Mouse (Mus musculus): ENCODE data around the gene Tcf7l2. TPM values are rescaled to one million over a fixed set of nuclear protein-coding genes. Genes with fewer than 3 reads are reported as not detected.

Gene Tcf7l2
- total RNA-seq, 2 experiments from 2014 or later: 21.9 to 22.3 TPM

GRCm38 (mm10) chr19:55750465-55750864 is 8.8 kb downstream of the Tcf7l2 start:
- no peak for DNase-seq
- intact Hi-C loops (cut with DNase I): no loop called here

- no peak for DNase-seq
- intact Hi-C loops (cut with DNase I): no loop called here
Measured at GRCm38 (mm10) chr19:55752861-55753260, 11.2 kb downstream of the Tcf7l2 start.

GRCm38 (mm10) chr19:55754303-55754702 is 12.7 kb downstream of the Tcf7l2 start:
- peak in 1 of 2 experiments; percentile 50 for DNase-seq
- intact Hi-C loops (cut with DNase I): no loop called here

GRCm38 (mm10) chr19:55755462-55755861 is 13.8 kb downstream of the Tcf7l2 start:
- DNase-seq: no peak
- intact Hi-C loops (cut with DNase I): no loop called here

- no peak for DNase-seq
- intact Hi-C loops (cut with DNase I): no loop called here
Measured at GRCm38 (mm10) chr19:55756707-55757106, 15.1 kb downstream of the Tcf7l2 start.

GRCm38 (mm10) chr19:55757403-55757802 is 15.8 kb downstream of the Tcf7l2 start:
- intact Hi-C loops (cut with DNase I): no loop called here
- DNase-seq: peak in 1 of 2 experiments; percentile 18

- intact Hi-C loops (cut with DNase I): no loop called here
- DNase-seq: no peak
Measured at GRCm38 (mm10) chr19:55758158-55758557, 16.5 kb downstream of the Tcf7l2 start.

GRCm38 (mm10) chr19:55759006-55759405 is 17.4 kb downstream of the Tcf7l2 start:
- intact Hi-C loops (cut with DNase I): no loop called here
- no peak for DNase-seq

- intact Hi-C loops (cut with DNase I): no loop called here
- no peak for DNase-seq
Measured at GRCm38 (mm10) chr19:55761086-55761485, 19.5 kb downstream of the Tcf7l2 start.

- intact Hi-C loops (cut with DNase I): no loop called here
- no peak for DNase-seq
Measured at GRCm38 (mm10) chr19:55762187-55762586, 20.6 kb downstream of the Tcf7l2 start.

GRCm38 (mm10) chr19:55765814-55766213 is 24.2 kb downstream of the Tcf7l2 start:
- DNase-seq: no peak
- intact Hi-C loops (cut with DNase I): no loop called here

GRCm38 (mm10) chr19:55767104-55767503 is 25.5 kb downstream of the Tcf7l2 start:
- no peak for DNase-seq
- intact Hi-C loops (cut with DNase I): no loop called here

GRCm38 (mm10) chr19:55767579-55767978 is 26.0 kb downstream of the Tcf7l2 start:
- intact Hi-C loops (cut with DNase I): no loop called here
- no peak for DNase-seq

GRCm38 (mm10) chr19:55768246-55768645 is 26.6 kb downstream of the Tcf7l2 start:
- intact Hi-C loops (cut with DNase I): no loop called here
- no peak for DNase-seq

- intact Hi-C loops (cut with DNase I): no loop called here
- DNase-seq: no peak
Measured at GRCm38 (mm10) chr19:55768889-55769288, 27.3 kb downstream of the Tcf7l2 start.

- peak in 1 of 2 experiments; percentile 29 for DNase-seq
- intact Hi-C loops (cut with DNase I): no loop called here
Measured at GRCm38 (mm10) chr19:55774334-55774733, 32.7 kb downstream of the Tcf7l2 start.

GRCm38 (mm10) chr19:55774824-55775223 is 33.2 kb downstream of the Tcf7l2 start:
- no peak for DNase-seq
- intact Hi-C loops (cut with DNase I): no loop called here

GRCm38 (mm10) chr19:55779871-55780270 is 38.3 kb downstream of the Tcf7l2 start:
- no peak for DNase-seq
- intact Hi-C loops (cut with DNase I): no loop called here

- intact Hi-C loops (cut with DNase I): no loop called here
- DNase-seq: no peak
Measured at GRCm38 (mm10) chr19:55781087-55781486, 39.5 kb downstream of the Tcf7l2 start.

GRCm38 (mm10) chr19:55781681-55782080 is 40.1 kb downstream of the Tcf7l2 start:
- intact Hi-C loops (cut with DNase I): no loop called here

GRCm38 (mm10) chr19:55784796-55785418 is 43.3 kb downstream of the Tcf7l2 start:
- intact Hi-C loops (cut with DNase I): no loop called here
- no peak for DNase-seq

More at GRCm38 (mm10) chr19:55781681-55782080, 40.1 kb downstream of the Tcf7l2 start:
- DNase-seq: peak in 1 of 2 experiments; percentile 42

GRCm38 (mm10) chr19:55787420-55787819 is 45.8 kb downstream of the Tcf7l2 start:
- DNase-seq: no peak
- intact Hi-C loops (cut with DNase I): no loop called here

All from heart, postnatal 10 days (tissue).